14 mouse cellular contexts compared by ENCODE assay signal in the genomic region with DNA sequence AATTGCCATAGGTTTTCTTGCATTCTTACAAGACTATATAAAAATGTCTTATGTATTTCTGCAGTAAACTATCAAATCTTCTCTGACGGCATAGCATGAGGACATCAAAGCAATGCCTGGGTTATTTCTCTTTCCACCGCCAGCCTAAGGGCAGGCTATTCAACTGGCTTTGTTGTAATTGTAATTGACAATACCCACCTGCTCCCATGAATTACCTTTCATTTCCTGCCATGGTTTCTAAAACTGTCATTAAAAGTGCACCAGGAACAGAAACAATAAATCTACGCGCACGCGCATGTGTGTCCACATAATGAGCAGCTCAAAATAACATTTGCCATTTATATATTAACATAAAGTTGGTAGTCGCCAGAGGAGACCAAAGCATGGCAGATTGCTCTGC. TPM values are rescaled to one million over a fixed set of nuclear protein-coding genes. Genes with fewer than 3 reads are reported as not detected.
"Had no signal": no experiment of that assay in that cellular context is flagged by ENCODE, and none has a peak within 500 bp of the region (broad histone marks: within the 10 kb centered on the region; RNA-seq: fewer than 3 reads in every experiment).

No protein-coding gene starts in this region.

- H3K27ac ChIP-seq: kidney, postnatal 0 days; layer of hippocampus, adult 2 months; limb, embryonic 13.5 days; liver, embryonic 14.5 days; midbrain, embryonic 15.5 days had no signal

- H3K27me3 ChIP-seq: limb, embryonic 13.5 days; midbrain, embryonic 15.5 days had no signal

- H3K36me3 ChIP-seq: limb, embryonic 13.5 days; midbrain, embryonic 15.5 days had no signal

- H3K9ac ChIP-seq: limb, embryonic 13.5 days; liver, embryonic 14.5 days; midbrain, embryonic 15.5 days had no signal

- H3K4me2 ChIP-seq: limb, embryonic 13.5 days had no signal

- ATAC-seq: midbrain, embryonic 15.5 days had no signal

- H3K9me3 ChIP-seq: limb, embryonic 13.5 days; midbrain, embryonic 15.5 days had no signal

- DNase-seq: kidney, adult 11 months; kidney, adult 9 months; kidney, postnatal 4 days; lung, adult 18-20 months; right cerebral cortex, adult 18-20 months; right cerebral cortex, postnatal 25 days; thymus, postnatal 4 days had no signal

- H3K4me3 ChIP-seq: layer of hippocampus, adult 2 months; limb, embryonic 13.5 days; midbrain, embryonic 15.5 days had no signal

RNA-seq across cellular contexts. Expression of gene Fstl5, which starts 1.2 kb away (rescaled TPM):
- polyA plus RNA-seq: kidney, postnatal 0 days; liver, adult 2 months; liver, embryonic 14.5 days; small intestine, adult 2 months had no signal
